Mouse (Mus musculus): Measurements from ENCODE around the gene 1700017D01Rik.
A peak's percentile ranks its signal among the peaks of the same experiment; 100 is the strongest.

Gene 1700017D01Rik

GRCm38 (mm10) chr19:11048009-11048408 is 82.7 kb downstream of the 1700017D01Rik start:
- peak; percentile 74 for DNase-seq (ENCODE audit: low read depth)
